Mouse (Mus musculus) kidney, embryonic 15.5 days (tissue): ENCODE results near the gene Actr1b. TPM values are rescaled to one million over a fixed set of nuclear protein-coding genes. Genes with fewer than 3 reads are reported as not detected.

Experiments used
- ATAC-seq: fragments of 200-750 bp; cut with Nextera tagmentation; replicated peaks from 2 replicates; pipeline ENCODE4 v1.8.0; 2017; ENCODE audit warnings: moderate TSS enrichment; ENCODE audit not compliant: low FRiP score
- H3K27ac ChIP-seq: fragments of 300-500 bp; sonication (generic); 2 replicates; pipeline ENCODE4 v1.5.1; 2015; ENCODE audit warnings: mild to moderate bottlenecking, inconsistent platforms
- H3K27me3 ChIP-seq: fragments of 300-500 bp; sonication (generic); 2 replicates; pipeline ENCODE4 v1.6.1; 2015; ENCODE audit warnings: inconsistent platforms
- H3K36me3 ChIP-seq: fragments of 300-500 bp; sonication (generic); 2 replicates; pipeline ENCODE4 v1.6.1; 2015; ENCODE audit warnings: inconsistent platforms
- H3K4me1 ChIP-seq: fragments of 300-500 bp; sonication (generic); 2 replicates; pipeline ENCODE4 v1.6.1; 2015; ENCODE audit warnings: inconsistent platforms
- H3K4me2 ChIP-seq: fragments of 300-500 bp; sonication (generic); 2 replicates; pipeline ENCODE4 v1.6.1; 2015; ENCODE audit warnings: moderate library complexity, mild to moderate bottlenecking, inconsistent platforms
- H3K4me3 ChIP-seq: fragments of 300-500 bp; sonication (generic); replicated peaks from 2 replicates; pipeline ENCODE4 v1.5.1; 2015; ENCODE audit warnings: mild to moderate bottlenecking, inconsistent platforms
- H3K9ac ChIP-seq: fragments of 300-500 bp; sonication (generic); 2 replicates; pipeline ENCODE4 v1.6.1; 2015; ENCODE audit warnings: mild to moderate bottlenecking, inconsistent platforms
- H3K9me3 ChIP-seq: fragments of 300-500 bp; sonication (generic); replicated peaks from 2 replicates; pipeline ENCODE4 v1.6.1; 2016; ENCODE audit warnings: inconsistent platforms
- WGBS: fragments of 180-500 bp; shearing (Covaris S2); methylation state at CpG from one replicate; pipeline ENCODE4 v1.1.7; 2015; ENCODE audit warnings: mixed read lengths; 5-methylcytosine and 5-hydroxymethylcytosine counted together
- polyA plus RNA-seq: library from polyadenylated mRNA; unstranded; fragments of >200 nt; fragmentation: Nextera tagmentation; extraction: Ambion mirVana; gene quantifications from 2 replicates; pipeline ENCODE4 v1.2.1, GENCODE M21; 2015

Actr1b gene
- 102 and 112 TPM in 2 replicates for polyA plus RNA-seq

DNA sequence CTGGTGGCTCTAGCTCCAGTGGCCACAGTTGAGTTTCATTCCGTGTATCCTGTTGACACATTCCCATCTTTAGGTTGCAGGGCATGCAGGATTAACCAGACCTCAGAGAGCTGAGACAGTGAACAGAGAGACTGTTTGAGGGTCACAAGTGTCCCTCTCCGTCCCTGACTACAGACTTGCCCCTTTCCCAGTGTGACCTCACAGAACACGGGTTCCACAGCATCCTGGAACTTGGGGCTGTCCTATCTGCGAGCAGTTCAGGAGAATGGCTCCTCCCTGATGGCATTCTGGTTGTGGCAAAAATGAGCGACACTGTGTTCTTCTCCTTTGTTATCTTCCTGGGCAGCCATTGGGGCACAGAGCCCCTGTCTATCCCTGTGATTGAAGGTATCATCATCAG is at the start of gene Actr1b:
TSS of gene Actr1b (minus strand) at position 112 of the 400 bp plus-strand sequence.
- Histone ChIP-seq H3K27me3 (no peaks in the 10 kb centered on the region), H3K4me2 (no peak within 1 kb of the TSS), H3K36me3 (no peaks in the 10 kb centered on the region), H3K27ac (no peak within 1 kb of the TSS), H3K4me1 (peaks cover 3% of the 10 kb centered on the region), H3K4me3 (no peak within 1 kb of the TSS), H3K9me3 (no peaks in the 10 kb centered on the region), H3K9ac (no peak within 1 kb of the TSS)
- no peak for ATAC-seq
- WGBS, result 87% methylated on average over 5 of the region's 5 CpGs

- no peaks in the 10 kb centered on the region for H3K27me3 ChIP-seq
- WGBS, result 80% methylated on average over 11 of the region's 11 CpGs
- ATAC-seq, result no peak
- no peak within 1 kb of the TSS for H3K4me3 ChIP-seq
- no peaks in the 10 kb centered on the region for H3K4me1 ChIP-seq
- H3K9me3 ChIP-seq, result no peaks in the 10 kb centered on the region
- H3K9ac ChIP-seq, result no peak within 1 kb of the TSS
- no peak within 1 kb of the TSS for H3K27ac ChIP-seq
- H3K36me3 ChIP-seq, result no peaks in the 10 kb centered on the region
- H3K4me2 ChIP-seq, result no peak within 1 kb of the TSS
Measured at GRCm38 (mm10) chr1:36761568-36761967, 47.3 kb upstream of the Actr1b start, which contains the start of gene Zap70. Gene Zap70, plus strand, starts transcription at chr1:36761798.

DNA sequence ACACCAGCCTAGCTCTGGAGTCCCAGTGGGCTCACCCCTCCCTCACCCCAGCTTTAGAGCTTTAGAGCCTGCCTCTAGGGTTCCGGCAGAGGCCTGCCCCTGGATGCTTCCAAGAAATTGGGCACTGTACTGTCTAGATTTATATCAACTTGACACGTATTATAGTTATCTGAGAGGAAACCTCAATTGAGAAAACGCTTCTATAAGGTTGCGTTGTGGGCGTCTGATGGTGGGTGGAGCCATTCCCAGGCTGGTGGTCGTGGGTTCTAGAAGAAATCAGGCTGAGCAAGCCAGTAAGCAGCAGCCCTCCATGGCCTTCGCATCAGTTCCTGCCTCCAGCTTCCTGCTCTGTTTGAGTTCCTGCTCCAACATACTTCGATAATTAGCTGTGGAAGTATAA is 46.8 kb upstream of the Actr1b start:
- Histone ChIP-seq H3K27ac (no peak overlapping the region), H3K4me1 (no peaks in the 10 kb centered on the region), H3K9me3 (no peaks in the 10 kb centered on the region), H3K36me3 (no peaks in the 10 kb centered on the region), H3K4me3 (no peak overlapping the region), H3K27me3 (no peaks in the 10 kb centered on the region), H3K9ac (no peak overlapping the region), H3K4me2 (no peak overlapping the region)
- 83% methylated on average over 8 of the region's 8 CpGs for WGBS
- no peak for ATAC-seq

- Histone ChIP-seq H3K27ac (no peak overlapping the region), H3K4me1 (0 out of 2 replicates have a peak, but pooled peaks cover 3% of the 10 kb centered on the region), H3K9me3 (no peaks in the 10 kb centered on the region), H3K4me2 (no peak overlapping the region), H3K4me3 (no peak overlapping the region), H3K27me3 (no peaks in the 10 kb centered on the region), H3K36me3 (no peaks in the 10 kb centered on the region), H3K9ac (no peak overlapping the region)
- no peak for ATAC-seq
- WGBS, result 55% methylated on average over 9 of the region's 9 CpGs
Measured at GRCm38 (mm10) chr1:36760401-36760800, 46.2 kb upstream of the Actr1b start.

DNA sequence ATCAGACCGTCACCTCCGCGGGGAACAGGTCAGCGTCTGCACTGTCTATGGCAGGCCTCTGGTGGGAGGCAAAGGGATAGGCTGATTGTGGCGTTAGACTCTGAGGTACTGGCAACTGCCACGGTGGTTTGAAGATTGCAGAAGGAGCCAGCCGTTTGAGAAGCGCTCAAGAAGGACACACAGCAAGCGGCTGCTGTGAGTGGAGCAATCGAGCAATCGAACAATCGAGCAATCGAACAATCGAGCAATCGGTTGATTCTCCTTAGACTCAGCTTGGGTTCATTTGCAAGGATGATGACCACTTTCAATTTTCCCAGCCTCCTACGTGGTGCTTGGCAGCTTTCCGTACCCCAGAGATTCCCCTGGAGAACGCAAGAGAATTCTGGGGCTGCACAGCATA is 44.9 kb upstream of the Actr1b start:
- H3K27ac ChIP-seq, result no peak overlapping the region
- H3K4me3 ChIP-seq, result no peak overlapping the region
- H3K4me2 ChIP-seq, result no peak overlapping the region
- WGBS, result 88% methylated on average over 18 of the region's 18 CpGs
- no peak overlapping the region for H3K9ac ChIP-seq
- H3K27me3 ChIP-seq, result no peaks in the 10 kb centered on the region
- no peak for ATAC-seq
- H3K4me1 ChIP-seq, result 0 out of 2 replicates have a peak, but pooled peaks cover 3% of the 10 kb centered on the region
- no peaks in the 10 kb centered on the region for H3K36me3 ChIP-seq
- H3K9me3 ChIP-seq, result no peaks in the 10 kb centered on the region

DNA sequence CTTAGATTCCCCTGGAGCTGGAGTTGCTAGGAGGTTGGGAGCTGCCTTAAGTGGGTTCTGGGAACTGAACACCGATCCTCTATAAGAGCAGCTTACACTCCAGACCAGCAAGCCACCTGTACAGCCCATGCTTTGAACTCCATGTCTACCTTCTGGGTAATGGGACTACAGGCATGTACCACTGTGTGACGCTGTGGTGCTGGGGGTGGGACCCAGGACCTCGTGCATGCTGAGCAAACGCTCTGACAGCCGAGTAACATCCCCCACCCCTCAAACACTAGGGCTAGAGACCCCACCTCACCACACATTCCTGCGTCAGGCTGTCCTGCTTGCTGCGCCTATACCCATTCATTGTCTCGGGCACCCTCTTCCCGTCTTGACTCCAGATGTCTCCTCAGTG is 44.3 kb upstream of the Actr1b start:
- ATAC-seq, result no peak
- H3K4me1 ChIP-seq, result 0 out of 2 replicates have a peak, but pooled peaks cover 3% of the 10 kb centered on the region
- H3K4me2 ChIP-seq, result no peak overlapping the region
- H3K4me3 ChIP-seq, result no peak overlapping the region
- H3K27me3 ChIP-seq, result no peaks in the 10 kb centered on the region
- WGBS, result 90% methylated on average over 9 of the region's 9 CpGs
- no peak overlapping the region for H3K27ac ChIP-seq
- no peak overlapping the region for H3K9ac ChIP-seq
- no peaks in the 10 kb centered on the region for H3K9me3 ChIP-seq
- no peaks in the 10 kb centered on the region for H3K36me3 ChIP-seq

- WGBS, result 81% methylated on average over 6 of the region's 6 CpGs
- no peak for ATAC-seq
- 0 out of 2 replicates have a peak, but pooled peaks cover 3% of the 10 kb centered on the region for H3K4me1 ChIP-seq
Measured at GRCm38 (mm10) chr1:36753932-36754675, 39.9 kb upstream of the Actr1b start.

DNA sequence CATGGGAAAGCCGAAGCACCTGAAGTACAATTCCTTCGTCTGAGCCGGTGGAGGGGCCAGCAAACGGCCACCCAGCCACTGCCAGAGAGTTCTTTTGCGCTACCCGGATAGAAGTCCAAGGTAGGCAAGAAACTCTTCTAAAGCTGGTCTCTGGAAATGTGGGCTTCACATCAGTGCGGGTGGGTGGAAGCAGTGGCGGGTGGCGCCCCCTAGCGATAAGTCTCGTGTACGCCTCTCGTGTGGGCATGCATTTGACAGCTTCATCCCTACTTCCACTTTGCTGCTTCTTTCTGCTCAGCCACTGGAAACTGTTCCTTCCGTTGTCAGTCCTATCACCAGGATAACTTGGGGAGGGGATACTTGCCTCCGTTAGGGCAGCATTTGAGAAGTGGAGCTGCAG is 32.2 kb upstream of the Actr1b start:
- Histone ChIP-seq H3K27me3 (peaks cover 19% of the 10 kb centered on the region), H3K4me3 (no peak overlapping the region), H3K4me2 (no peak overlapping the region), H3K9ac (no peak overlapping the region), H3K27ac (no peak overlapping the region), H3K4me1 (peaks cover 8% of the 10 kb centered on the region), H3K9me3 (no peaks in the 10 kb centered on the region), H3K36me3 (no peaks in the 10 kb centered on the region)
- ATAC-seq, result no peak
- WGBS, result 55% methylated on average over 15 of the region's 15 CpGs

More at GRCm38 (mm10) chr1:36753932-36754675, 39.9 kb upstream of the Actr1b start:
- Histone ChIP-seq H3K9me3 (no peaks in the 10 kb centered on the region), H3K4me3 (no peak overlapping the region), H3K9ac (no peak overlapping the region), H3K36me3 (no peaks in the 10 kb centered on the region), H3K27ac (no peak overlapping the region), H3K4me2 (no peak overlapping the region), H3K27me3 (no peaks in the 10 kb centered on the region)

GRCm38 (mm10) chr1:36745661-36746060 is 31.4 kb upstream of the Actr1b start:
- Histone ChIP-seq H3K4me1 (peaks cover 8% of the 10 kb centered on the region), H3K36me3 (no peaks in the 10 kb centered on the region), H3K9ac (no peak overlapping the region), H3K4me3 (no peak overlapping the region), H3K4me2 (no peak overlapping the region), H3K9me3 (no peaks in the 10 kb centered on the region), H3K27me3 (peaks cover 21% of the 10 kb centered on the region), H3K27ac (no peak overlapping the region)
- ATAC-seq, result no peak
- 70% methylated on average over 4 of the region's 4 CpGs for WGBS

- H3K4me2 ChIP-seq, result peak overlapping the region; percentile 52
- no peak overlapping the region for H3K27ac ChIP-seq
- H3K36me3 ChIP-seq, result no peaks in the 10 kb centered on the region
- H3K4me1 ChIP-seq, result peaks cover 8% of the 10 kb centered on the region
- WGBS, result 29% methylated on average over 17 of the region's 17 CpGs
- H3K9me3 ChIP-seq, result no peaks in the 10 kb centered on the region
- no peak overlapping the region for H3K9ac ChIP-seq
- 0 out of 2 replicates have a peak, but pooled peaks have one; percentile 56 for ATAC-seq
- H3K4me3 ChIP-seq, result peak overlapping the region; percentile 22
- H3K27me3 ChIP-seq, result peaks cover 23% of the 10 kb centered on the region
Measured at GRCm38 (mm10) chr1:36744268-36744944, 30.2 kb upstream of the Actr1b start.

GRCm38 (mm10) chr1:36743046-36743445 is 28.8 kb upstream of the Actr1b start:
- Histone ChIP-seq H3K9me3 (no peaks in the 10 kb centered on the region), H3K27me3 (peaks cover 23% of the 10 kb centered on the region), H3K27ac (no peak overlapping the region), H3K4me3 (no peak overlapping the region), H3K9ac (no peak overlapping the region), H3K4me1 (peaks cover 8% of the 10 kb centered on the region), H3K36me3 (no peaks in the 10 kb centered on the region), H3K4me2 (no peak overlapping the region)
- 77% methylated on average over 9 of the region's 9 CpGs for WGBS
- ATAC-seq, result no peak

GRCm38 (mm10) chr1:36739231-36739630 is 25.0 kb upstream of the Actr1b start:
- H3K4me3 ChIP-seq, result no peak overlapping the region
- H3K27ac ChIP-seq, result no peak overlapping the region
- H3K27me3 ChIP-seq, result peaks cover 21% of the 10 kb centered on the region
- H3K4me2 ChIP-seq, result no peak overlapping the region
- WGBS, result 81% methylated on average over 5 of the region's 5 CpGs
- H3K9me3 ChIP-seq, result no peaks in the 10 kb centered on the region
- peaks cover 4% of the 10 kb centered on the region for H3K4me1 ChIP-seq
- no peak for ATAC-seq
- H3K36me3 ChIP-seq, result no peaks in the 10 kb centered on the region
- no peak overlapping the region for H3K9ac ChIP-seq
